12 mouse cellular contexts compared by ENCODE assay signal in genomic region chr1:38248027-38248426, GRCm38 (mm10).
A peak's percentile ranks its signal among the peaks of the same experiment; 100 is the strongest.
DNase-seq lines count a peak whose midpoint lies in the region; ATAC-seq lines count a peak whose summit lies in the region.
"Had no signal": no experiment of that assay in that cellular context is flagged by ENCODE, and none has a peak within 500 bp of the region (broad histone marks: within the 10 kb centered on the region; RNA-seq: fewer than 3 reads in every experiment).

No protein-coding gene starts in this region.

- DNase-seq in adrenal gland, adult 2 months = peak; percentile 74
- no peak for DNase-seq in adrenal gland, adult 18-20 months (ENCODE audit: low spot score in 2 of 2)
- DNase-seq in kidney, postnatal 14 days = peak; percentile 24
- DNase-seq in kidney, adult 9 months = no peak
- DNase-seq in forelimb bud, embryonic 11.5 days (ENCODE audit: low read depth, low spot score) = peak; percentile 44
- DNase-seq in neural tube, embryonic 10.5 days (ENCODE audit: extremely low spot score, low spot score) = peak; percentile 49
- DNase-seq in thymus, postnatal 4 days = no peak
- DNase-seq: cerebellum, adult 11-12 months; gastrocnemius, postnatal 10 days had no signal

- ATAC-seq in erythroid progenitor cell, adult 5-6 weeks (replicated peaks; ENCODE audit: low FRiP score, poor library complexity, severe bottlenecking) = no peak
- ATAC-seq: inflammation-experienced regulatory T-cells, adult 6 months; Patski had no signal

Comparison
In these comparisons a context has a peak if more than half of its experiments do, and no peak if none do; other contexts are left out.
1. DNase-seq: peak in adrenal gland, adult 2 months (single experiment), kidney, postnatal 14 days (single experiment), forelimb bud, embryonic 11.5 days (single experiment) and neural tube, embryonic 10.5 days (single experiment); none in adrenal gland, adult 18-20 months (0 of 2), kidney, adult 9 months (single experiment) and thymus, postnatal 4 days (single experiment).